Mouse (Mus musculus): ENCODE measurements at regions not wholly inside any gene's neighbourhood (a gene's known extent, or its start where the extent isn't known, plus 50 kb on each side); places are given as distances from the start of the nearest gene placed in this dataset.

DNA sequence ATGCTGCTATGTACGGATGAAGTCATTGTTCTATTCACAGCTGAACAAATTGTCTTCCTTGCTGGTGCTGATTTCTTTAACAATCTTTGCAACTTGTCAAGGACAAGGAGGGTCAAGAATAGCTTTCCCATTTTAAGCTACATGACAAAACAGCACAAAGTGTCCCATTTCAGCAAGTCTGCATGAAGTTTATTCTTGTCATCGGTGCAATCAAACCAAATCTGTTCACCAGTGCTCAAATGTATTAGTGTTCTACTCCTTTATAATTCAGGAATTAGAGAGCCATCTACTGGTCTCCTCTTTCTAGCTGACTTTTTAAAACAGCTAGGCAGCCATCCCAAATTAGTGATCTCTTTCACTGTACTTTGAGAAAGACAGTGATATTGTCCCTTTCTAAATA is 1040.8 kb downstream of the Galc start:
- peak; percentile 51 for TF ChIP-seq CTCF (IDR thresholded peaks at IDR 0.05; ENCODE audit: low read depth)
- WGBS = 39% methylated on average over 2 of the region's 2 CpGs
- Histone ChIP-seq H3K4me1 (ENCODE audit: insufficient read depth, low read length) (no peaks in the 10 kb centered on the region), H3K9ac (replicated peaks; ENCODE audit: low read length) (no peak overlapping the region), H3K27me3 (ENCODE audit: insufficient read depth, low read length) (no peaks in the 10 kb centered on the region), H3K4me2 (ENCODE audit: low read depth, low read length) (no peak overlapping the region), H3K27ac (no peak overlapping the region), H3K9me3 (ENCODE audit: low read length) (no peaks in the 10 kb centered on the region), H3K36me3 (ENCODE audit: insufficient read depth, low read length) (no peaks in the 10 kb centered on the region), H3K4me3 (ENCODE audit: low read length) (no peak overlapping the region)
- ATAC-seq (no peak), DNase-seq (ENCODE audit: low spot score) (peak; percentile 53)

DNA sequence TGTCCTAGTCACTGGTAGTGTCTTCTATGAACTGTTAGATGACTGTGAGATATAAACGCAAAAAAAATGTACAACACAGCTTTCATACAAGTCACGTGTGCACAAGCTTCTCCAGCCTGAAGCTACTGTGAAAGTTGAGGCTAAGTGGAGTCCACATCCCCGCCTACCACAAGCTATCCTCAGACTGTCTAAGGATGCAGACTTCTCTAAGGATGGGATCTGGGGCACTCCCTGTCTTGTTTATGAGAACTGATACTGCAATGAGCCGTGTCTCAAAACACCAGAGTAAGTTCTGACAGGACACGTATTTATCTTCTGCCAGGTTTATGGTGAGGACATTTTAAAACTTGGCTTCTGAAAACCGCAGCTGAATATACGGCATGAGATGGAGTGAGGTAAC is 1041.7 kb downstream of the Galc start:
- Histone ChIP-seq H3K27me3 (ENCODE audit: insufficient read depth, low read length) (no peaks in the 10 kb centered on the region), H3K27ac (no peak overlapping the region), H3K36me3 (ENCODE audit: insufficient read depth, low read length) (no peaks in the 10 kb centered on the region), H3K4me2 (ENCODE audit: low read depth, low read length) (no peak overlapping the region), H3K9me3 (ENCODE audit: low read length) (no peaks in the 10 kb centered on the region), H3K9ac (replicated peaks; ENCODE audit: low read length) (no peak overlapping the region), H3K4me1 (ENCODE audit: insufficient read depth, low read length) (no peaks in the 10 kb centered on the region), H3K4me3 (ENCODE audit: low read length) (no peak overlapping the region)
- DNase-seq (ENCODE audit: low spot score) (no peak), ATAC-seq (no peak)
- 85% methylated on average over 7 of the region's 7 CpGs for WGBS
- no peak for TF ChIP-seq CTCF (IDR thresholded peaks at IDR 0.05; ENCODE audit: low read depth)

DNA sequence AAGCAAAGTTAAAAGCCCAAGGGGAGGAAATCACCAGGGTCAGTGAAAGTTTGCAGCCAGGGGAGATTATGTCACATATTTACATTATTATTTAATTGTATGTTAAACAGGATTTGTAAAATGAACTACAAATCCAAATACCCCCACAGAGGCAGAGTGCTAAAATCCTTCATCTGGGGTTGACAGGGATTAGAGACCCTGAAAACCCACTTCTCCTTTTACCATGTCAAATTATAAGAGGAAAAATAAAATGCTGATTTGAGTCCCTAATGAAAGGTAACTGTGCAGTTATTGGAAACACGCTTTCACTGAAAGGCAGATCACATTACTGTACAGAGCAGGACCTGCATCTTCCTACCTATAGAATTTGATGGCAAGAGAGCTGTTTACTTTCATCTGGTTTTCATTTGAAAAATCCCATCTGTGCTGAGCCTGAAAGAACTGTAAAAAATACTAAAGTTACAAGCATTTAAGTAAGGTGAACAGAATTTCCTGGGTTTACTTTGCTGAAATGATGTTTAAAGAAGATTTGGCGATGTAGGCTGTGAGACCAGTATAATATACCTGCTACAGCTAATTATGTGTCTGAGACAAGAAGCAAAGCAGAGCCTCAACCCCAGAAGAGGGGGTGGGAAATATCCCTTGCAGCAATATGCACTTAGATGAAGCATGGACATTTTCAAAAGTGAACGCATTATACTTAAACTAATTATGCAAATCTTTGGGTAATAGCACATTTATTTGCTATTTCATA is 1055.4 kb downstream of the Galc start:
- ATAC-seq = no peak
- Histone ChIP-seq H3K4me3 (ENCODE audit: low read length) (no peak overlapping the region), H3K27me3 (ENCODE audit: insufficient read depth, low read length) (no peaks in the 10 kb centered on the region), H3K36me3 (ENCODE audit: insufficient read depth, low read length) (no peaks in the 10 kb centered on the region), H3K9ac (replicated peaks; ENCODE audit: low read length) (no peak overlapping the region), H3K4me1 (ENCODE audit: insufficient read depth, low read length) (no peaks in the 10 kb centered on the region), H3K4me2 (ENCODE audit: low read depth, low read length) (no peak overlapping the region), H3K9me3 (ENCODE audit: low read length) (no peaks in the 10 kb centered on the region), H3K27ac (no peak overlapping the region)
- WGBS = 72% methylated on average over 3 of the region's 3 CpGs
- no peak for TF ChIP-seq CTCF (IDR thresholded peaks at IDR 0.05; ENCODE audit: low read depth)
- DNase-seq (ENCODE audit: low spot score) = no peak

DNA sequence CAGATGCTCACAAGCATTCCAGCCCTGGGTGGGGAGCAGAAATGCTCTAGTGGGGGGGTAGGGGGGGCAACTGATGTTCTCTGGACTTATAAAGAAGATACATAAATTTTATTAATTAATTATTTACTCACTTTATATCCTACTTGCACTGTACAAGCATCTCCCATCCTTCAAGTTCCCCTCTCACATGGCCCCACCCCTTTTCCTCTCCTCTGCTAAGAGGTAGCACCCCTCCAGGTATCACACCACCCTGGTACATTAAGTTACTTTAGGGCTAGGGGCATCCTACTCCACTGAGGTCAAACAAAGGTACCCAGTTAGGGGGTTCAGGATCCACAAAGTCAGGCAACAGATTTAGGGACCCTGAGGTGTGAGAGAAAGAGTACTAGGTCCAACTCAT is 1097.4 kb downstream of the Galc start:
- no peaks in the 10 kb centered on the region for H3K9me3 ChIP-seq (ENCODE audit: low read length)
- no peak for DNase-seq (ENCODE audit: low spot score)
- H3K9ac ChIP-seq (replicated peaks; ENCODE audit: low read length) = no peak overlapping the region
- H3K4me3 ChIP-seq (ENCODE audit: low read length) = no peak overlapping the region
- no peak overlapping the region for H3K4me2 ChIP-seq (ENCODE audit: low read depth, low read length)
- no peak for ATAC-seq
- no peaks in the 10 kb centered on the region for H3K4me1 ChIP-seq (ENCODE audit: insufficient read depth, low read length)
- no peak for TF ChIP-seq CTCF (IDR thresholded peaks at IDR 0.05; ENCODE audit: low read depth)
- no peaks in the 10 kb centered on the region for H3K27me3 ChIP-seq (ENCODE audit: insufficient read depth, low read length)
- H3K27ac ChIP-seq = no peak overlapping the region
- H3K36me3 ChIP-seq (ENCODE audit: insufficient read depth, low read length) = no peaks in the 10 kb centered on the region

DNA sequence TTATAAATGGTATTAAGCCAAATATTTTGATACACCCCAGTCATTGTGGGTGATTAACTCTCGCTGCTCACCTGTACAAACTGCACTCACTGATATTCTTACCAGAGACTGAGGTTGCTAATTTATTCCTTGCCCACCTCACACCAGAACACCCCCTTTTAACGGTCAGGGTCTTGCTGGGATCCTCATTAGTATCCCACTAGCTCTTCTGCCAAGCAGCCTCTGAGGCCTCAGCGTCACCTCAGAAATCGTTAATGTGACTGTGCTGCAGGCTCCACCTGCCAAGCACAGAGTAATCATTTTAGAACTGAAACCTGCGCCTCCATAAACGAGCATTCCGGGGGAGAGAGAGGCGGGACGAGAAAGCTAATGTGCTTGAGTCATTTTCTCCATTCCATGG is 1097.8 kb downstream of the Galc start:
- WGBS = 70% methylated on average over 9 of the region's 9 CpGs
- no peak for TF ChIP-seq CTCF (IDR thresholded peaks at IDR 0.05; ENCODE audit: low read depth)
- no peak for DNase-seq (ENCODE audit: low spot score)
- Histone ChIP-seq H3K9me3 (ENCODE audit: low read length) (no peaks in the 10 kb centered on the region), H3K27ac (no peak overlapping the region), H3K4me2 (ENCODE audit: low read depth, low read length) (no peak overlapping the region), H3K4me1 (ENCODE audit: insufficient read depth, low read length) (no peaks in the 10 kb centered on the region), H3K4me3 (ENCODE audit: low read length) (no peak overlapping the region), H3K36me3 (ENCODE audit: insufficient read depth, low read length) (no peaks in the 10 kb centered on the region), H3K9ac (replicated peaks; ENCODE audit: low read length) (no peak overlapping the region), H3K27me3 (ENCODE audit: insufficient read depth, low read length) (no peaks in the 10 kb centered on the region)
- no peak for ATAC-seq

DNA sequence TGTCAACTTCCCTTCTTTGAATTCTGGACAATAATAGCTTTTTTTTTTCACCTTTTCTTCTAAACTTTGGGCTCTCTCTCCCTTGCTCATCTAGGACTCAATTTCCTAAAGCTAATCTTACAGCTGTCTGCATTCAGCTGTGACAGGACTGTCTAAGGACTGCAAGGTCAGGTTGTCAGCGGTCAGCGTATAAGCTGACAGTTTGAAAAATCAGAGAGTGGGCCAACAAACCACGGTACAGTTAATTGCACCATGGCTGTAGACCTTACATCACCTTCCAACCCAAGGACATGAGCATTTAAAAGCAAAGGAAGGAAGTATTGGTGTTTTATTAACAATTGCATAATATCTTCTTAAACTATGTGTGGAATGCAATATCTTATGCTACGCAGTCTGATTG is 1100.9 kb downstream of the Galc start:
- no peaks in the 10 kb centered on the region for H3K4me1 ChIP-seq (ENCODE audit: insufficient read depth, low read length)
- DNase-seq (ENCODE audit: low spot score) (no peak), ATAC-seq (no peak)

DNA sequence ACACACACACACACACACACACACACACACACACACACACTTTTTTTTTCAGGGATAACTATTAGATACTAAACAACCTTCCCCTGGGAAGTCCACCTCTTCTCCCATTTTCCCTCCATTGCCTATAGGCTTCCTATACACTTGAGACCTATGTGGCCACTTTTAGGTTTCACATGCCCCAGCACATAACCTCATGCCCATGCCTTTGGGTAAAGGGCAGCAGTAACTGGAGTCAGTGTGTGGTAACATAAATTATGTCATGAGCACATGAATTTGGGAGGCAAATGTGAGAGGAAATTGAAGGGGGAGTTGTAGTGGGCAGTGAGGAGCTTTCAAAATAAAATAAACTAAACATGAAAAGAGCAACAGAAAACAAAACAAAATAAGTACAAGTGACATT is 1101.5 kb downstream of the Galc start:
- Histone ChIP-seq H3K27me3 (ENCODE audit: insufficient read depth, low read length) (no peaks in the 10 kb centered on the region), H3K36me3 (ENCODE audit: insufficient read depth, low read length) (no peaks in the 10 kb centered on the region), H3K4me3 (ENCODE audit: low read length) (no peak overlapping the region), H3K4me2 (ENCODE audit: low read depth, low read length) (no peak overlapping the region), H3K9me3 (ENCODE audit: low read length) (no peaks in the 10 kb centered on the region), H3K27ac (no peak overlapping the region), H3K4me1 (ENCODE audit: insufficient read depth, low read length) (no peaks in the 10 kb centered on the region), H3K9ac (replicated peaks; ENCODE audit: low read length) (no peak overlapping the region)
- ATAC-seq (no peak), DNase-seq (ENCODE audit: low spot score) (no peak)
- TF ChIP-seq CTCF (IDR thresholded peaks at IDR 0.05; ENCODE audit: low read depth) = no peak

More for the DNA sequence above, 1100.9 kb downstream of the Galc start:
- no peak overlapping the region for H3K4me3 ChIP-seq (ENCODE audit: low read length)
- WGBS = 73% methylated on average over 4 of the region's 4 CpGs
- H3K27ac ChIP-seq = no peak overlapping the region
- no peaks in the 10 kb centered on the region for H3K27me3 ChIP-seq (ENCODE audit: insufficient read depth, low read length)
- no peak overlapping the region for H3K4me2 ChIP-seq (ENCODE audit: low read depth, low read length)
- H3K9ac ChIP-seq (replicated peaks; ENCODE audit: low read length) = no peak overlapping the region
- TF ChIP-seq CTCF (IDR thresholded peaks at IDR 0.05; ENCODE audit: low read depth) = no peak
- H3K9me3 ChIP-seq (ENCODE audit: low read length) = no peaks in the 10 kb centered on the region
- no peaks in the 10 kb centered on the region for H3K36me3 ChIP-seq (ENCODE audit: insufficient read depth, low read length)

All from hindbrain, postnatal 0 days (tissue).